Mouse (Mus musculus) CH12F3 (cell line): ENCODE measurements around the gene Ggt1.
"Not testable (repeated sequence)": the region's sequence is repeated elsewhere in the genome, so short reads cannot be mapped to it uniquely, and the experiment has no call there.

Experiments
- in situ Hi-C: fragments of 300-500 bp; cut with MboI; formaldehyde crosslinking; loops from 2 replicates; pipeline ENCODE4 v1.14.3; 2020; ENCODE audit warnings: low sequenced_read_pairs

The Ggt1 gene

GRCm38 (mm10) chr10:75561071-75561654 is at the start of gene Ggt1:
TSS of gene Ggt1 (plus strand) at chr10:75561604.
- in situ Hi-C loops: no loop called here

- in situ Hi-C loops: no loop called here
Observed at GRCm38 (mm10) chr10:75511897-75512296, 49.5 kb upstream of the Ggt1 start.

GRCm38 (mm10) chr10:75512796-75513195 is 48.6 kb upstream of the Ggt1 start:
- in situ Hi-C loops: no loop called here

- in situ Hi-C loops: no loop called here
Observed at GRCm38 (mm10) chr10:75513306-75514067, 47.9 kb upstream of the Ggt1 start.

GRCm38 (mm10) chr10:75514361-75514760 is 47.0 kb upstream of the Ggt1 start:
- in situ Hi-C loops: no loop called here

GRCm38 (mm10) chr10:75515216-75516037 is 46.0 kb upstream of the Ggt1 start:
- in situ Hi-C loops: no loop called here

GRCm38 (mm10) chr10:75516038-75516723 is 45.2 kb upstream of the Ggt1 start:
- in situ Hi-C loops: no loop called here

GRCm38 (mm10) chr10:75516724-75517072 is 44.7 kb upstream of the Ggt1 start:
- in situ Hi-C loops: no loop called here

- in situ Hi-C loops: no loop called here
Observed at GRCm38 (mm10) chr10:75517073-75517757, 44.2 kb upstream of the Ggt1 start, which contains the start of gene Snrpd3. TSS of gene Snrpd3 (plus strand) at chr10:75517551.

GRCm38 (mm10) chr10:75517758-75518143 is 43.7 kb upstream of the Ggt1 start, which contains the start of gene Gucd1:
TSS of gene Gucd1 (minus strand) at chr10:75517972.
- in situ Hi-C loops: no loop called here

GRCm38 (mm10) chr10:75520581-75520980 is 40.8 kb upstream of the Ggt1 start:
- in situ Hi-C loops: no loop called here

- in situ Hi-C loops: no loop called here
Observed at GRCm38 (mm10) chr10:75521643-75522042, 39.8 kb upstream of the Ggt1 start.

- in situ Hi-C loops: not testable (repeated sequence)
Observed at GRCm38 (mm10) chr10:75525450-75525849, 36.0 kb upstream of the Ggt1 start.

- in situ Hi-C loops: no loop called here
Observed at GRCm38 (mm10) chr10:75530322-75530721, 31.1 kb upstream of the Ggt1 start.

GRCm38 (mm10) chr10:75531532-75532090 is 29.8 kb upstream of the Ggt1 start:
- in situ Hi-C loops: no loop called here

- in situ Hi-C loops: no loop called here
Observed at GRCm38 (mm10) chr10:75534216-75534615, 27.2 kb upstream of the Ggt1 start.

GRCm38 (mm10) chr10:75534934-75535333 is 26.5 kb upstream of the Ggt1 start:
- in situ Hi-C loops: no loop called here

- in situ Hi-C loops: no loop called here
Observed at GRCm38 (mm10) chr10:75535423-75535822, 26.0 kb upstream of the Ggt1 start.

- in situ Hi-C loops: no loop called here
Observed at GRCm38 (mm10) chr10:75536123-75536522, 25.3 kb upstream of the Ggt1 start.

GRCm38 (mm10) chr10:75547901-75548300 is 13.5 kb upstream of the Ggt1 start:
- in situ Hi-C loops: no loop called here
